Mouse (Mus musculus) liver, embryonic 15.5 days (tissue): Measurements from ENCODE around the gene C1qc. TPM values are rescaled to one million over a fixed set of nuclear protein-coding genes. Genes with fewer than 3 reads are reported as not detected.

ENCODE experiments used
- ATAC-seq: fragments of 200-750 bp; cut with Nextera tagmentation; 2 replicates; pipeline ENCODE4 v1.8.0; 2017; ENCODE audit warnings: moderate number of reproducible peaks, mild to moderate bottlenecking, moderate library complexity; ENCODE audit not compliant: insufficient read depth
- H3K27ac ChIP-seq: fragments of 300-500 bp; sonication (generic); replicated peaks from 2 replicates; pipeline ENCODE4 v1.5.1; 2015; ENCODE audit warnings: mild to moderate bottlenecking, inconsistent platforms
- H3K27me3 ChIP-seq: fragments of 300-500 bp; sonication (generic); 2 replicates; pipeline ENCODE4 v1.6.1; 2015; ENCODE audit warnings: mild to moderate bottlenecking, inconsistent platforms
- H3K36me3 ChIP-seq: fragments of 300-500 bp; sonication (generic); replicated peaks from 2 replicates; pipeline ENCODE4 v1.6.1; 2015; ENCODE audit warnings: moderate library complexity, mild to moderate bottlenecking, inconsistent platforms
- H3K4me1 ChIP-seq: fragments of 300-500 bp; sonication (generic); replicated peaks from 2 replicates; pipeline ENCODE4 v1.6.1; 2015; ENCODE audit warnings: inconsistent platforms
- H3K4me2 ChIP-seq: fragments of 300-500 bp; sonication (generic); 2 replicates; pipeline ENCODE4 v1.6.1; 2015; ENCODE audit warnings: moderate library complexity, mild to moderate bottlenecking, inconsistent platforms
- H3K4me3 ChIP-seq: fragments of 300-500 bp; sonication (generic); replicated peaks from 2 replicates; pipeline ENCODE4 v1.5.1; 2015; ENCODE audit warnings: mild to moderate bottlenecking, inconsistent platforms
- H3K9ac ChIP-seq: fragments of 300-500 bp; sonication (generic); 2 replicates; pipeline ENCODE4 v1.6.1; 2015; ENCODE audit warnings: moderate library complexity, mild to moderate bottlenecking, inconsistent platforms
- H3K9me3 ChIP-seq: fragments of 300-500 bp; sonication (generic); replicated peaks from 2 replicates; pipeline ENCODE4 v1.6.1; 2016; ENCODE audit warnings: inconsistent platforms
- WGBS: fragments of 180-500 bp; shearing (Covaris S2); methylation state at CpG from one replicate; pipeline ENCODE4 v1.1.7; 2015; ENCODE audit warnings: mixed read lengths; ENCODE audit not compliant: insufficient replicate concordance; 5-methylcytosine and 5-hydroxymethylcytosine counted together
- polyA plus RNA-seq: library from polyadenylated mRNA; unstranded; fragments of >200 nt; fragmentation: Nextera tagmentation; extraction: Ambion mirVana; gene quantifications from 2 replicates; pipeline ENCODE4 v1.2.1, GENCODE M21; 2015

C1qc gene
- polyA plus RNA-seq, 1 experiment from 2014 or later, result 59.0 TPM

GRCm38 (mm10) chr4:136868371-136868770, 24.5 kb downstream of the C1qc start:
- Histone ChIP-seq H3K36me3 (no peaks in the 10 kb centered on the region), H3K27ac (no peak overlapping the region), H3K9me3 (no peaks in the 10 kb centered on the region), H3K4me2 (no peak overlapping the region), H3K27me3 (no peaks in the 10 kb centered on the region; the same call in 1 of the 2 replicates), H3K4me3 (no peak overlapping the region), H3K9ac (no peak overlapping the region), H3K4me1 (no peaks in the 10 kb centered on the region)
- ATAC-seq, result no peak
- 62% methylated on average over 6 of the region's 6 CpGs for WGBS

- no peaks in the 10 kb centered on the region; the same call in 1 of the 2 replicates for H3K27me3 ChIP-seq
- H3K4me1 ChIP-seq, result no peaks in the 10 kb centered on the region
- no peaks in the 10 kb centered on the region for H3K9me3 ChIP-seq
- H3K27ac ChIP-seq, result no peak overlapping the region
- H3K36me3 ChIP-seq, result no peaks in the 10 kb centered on the region
- H3K4me2 ChIP-seq, result no peak overlapping the region
- 22% methylated on average over 12 of the region's 12 CpGs for WGBS
- no peak for ATAC-seq
- H3K4me3 ChIP-seq, result no peak overlapping the region
- H3K9ac ChIP-seq, result no peak overlapping the region
Observed at GRCm38 (mm10) chr4:136867690-136868345, 25.0 kb downstream of the C1qc start.

- no peaks in the 10 kb centered on the region for H3K9me3 ChIP-seq
- ATAC-seq, result no peak
- H3K4me1 ChIP-seq, result no peaks in the 10 kb centered on the region
- H3K4me2 ChIP-seq, result no peak overlapping the region
- no peak overlapping the region for H3K4me3 ChIP-seq
- no peak overlapping the region for H3K9ac ChIP-seq
- peaks cover 8% of the 10 kb centered on the region for H3K27me3 ChIP-seq
- no peaks in the 10 kb centered on the region for H3K36me3 ChIP-seq
- H3K27ac ChIP-seq, result no peak overlapping the region
- 62% methylated on average over 5 of the region's 5 CpGs for WGBS
Observed at GRCm38 (mm10) chr4:136865531-136865930, 27.3 kb downstream of the C1qc start.

GRCm38 (mm10) chr4:136864751-136865470, 28.0 kb downstream of the C1qc start:
- H3K9me3 ChIP-seq, result no peaks in the 10 kb centered on the region
- H3K4me2 ChIP-seq, result no peak overlapping the region
- ATAC-seq, result no peak
- H3K27me3 ChIP-seq, result peaks cover 8% of the 10 kb centered on the region
- 23% methylated on average over 15 of the region's 15 CpGs for WGBS
- H3K4me3 ChIP-seq, result no peak overlapping the region
- H3K4me1 ChIP-seq, result no peaks in the 10 kb centered on the region
- H3K36me3 ChIP-seq, result no peaks in the 10 kb centered on the region
- no peak overlapping the region for H3K27ac ChIP-seq
- no peak overlapping the region for H3K9ac ChIP-seq

- Histone ChIP-seq H3K4me2 (no peak overlapping the region), H3K27ac (no peak overlapping the region), H3K9ac (no peak overlapping the region), H3K36me3 (no peaks in the 10 kb centered on the region), H3K9me3 (no peaks in the 10 kb centered on the region), H3K4me1 (no peaks in the 10 kb centered on the region), H3K27me3 (peaks cover 8% of the 10 kb centered on the region), H3K4me3 (no peak overlapping the region)
- no peak for ATAC-seq
- whole genome bisulfite sequencing, result 28% methylated on average over 9 of the region's 9 CpGs
Observed at GRCm38 (mm10) chr4:136863517-136863916, 29.3 kb downstream of the C1qc start.

GRCm38 (mm10) chr4:136862411-136862810, 30.5 kb downstream of the C1qc start:
- Histone ChIP-seq H3K9me3 (no peaks in the 10 kb centered on the region), H3K36me3 (no peaks in the 10 kb centered on the region), H3K27me3 (peaks cover 8% of the 10 kb centered on the region), H3K9ac (no peak overlapping the region), H3K4me3 (no peak overlapping the region), H3K4me2 (no peak overlapping the region), H3K27ac (no peak overlapping the region), H3K4me1 (no peaks in the 10 kb centered on the region)
- WGBS, result 51% methylated on average over 2 of the region's 2 CpGs
- no peak for ATAC-seq

- H3K27ac ChIP-seq, result no peak overlapping the region
Observed at GRCm38 (mm10) chr4:136861806-136862205, 31.1 kb downstream of the C1qc start.

GRCm38 (mm10) chr4:136860022-136860421, 32.8 kb downstream of the C1qc start:
- peaks cover 8% of the 10 kb centered on the region for H3K27me3 ChIP-seq
- no peak for ATAC-seq

More at GRCm38 (mm10) chr4:136861806-136862205, 31.1 kb downstream of the C1qc start:
- no peaks in the 10 kb centered on the region for H3K4me1 ChIP-seq
- no peak for ATAC-seq
- 17% methylated on average over 17 of the region's 17 CpGs for WGBS
- H3K4me2 ChIP-seq, result no peak overlapping the region
- H3K27me3 ChIP-seq, result peaks cover 8% of the 10 kb centered on the region
- no peak overlapping the region for H3K4me3 ChIP-seq
- H3K36me3 ChIP-seq, result no peaks in the 10 kb centered on the region
- no peaks in the 10 kb centered on the region for H3K9me3 ChIP-seq
- H3K9ac ChIP-seq, result no peak overlapping the region

GRCm38 (mm10) chr4:136855081-136855480, 37.8 kb downstream of the C1qc start:
- H3K27me3 ChIP-seq, result no peaks in the 10 kb centered on the region
- no peak overlapping the region for H3K27ac ChIP-seq
- H3K9me3 ChIP-seq, result no peaks in the 10 kb centered on the region
- no peak overlapping the region for H3K4me2 ChIP-seq
- H3K36me3 ChIP-seq, result no peaks in the 10 kb centered on the region
- no peak overlapping the region for H3K9ac ChIP-seq
- no peaks in the 10 kb centered on the region for H3K4me1 ChIP-seq
- no peak overlapping the region for H3K4me3 ChIP-seq
- WGBS, result 27% methylated on average over 6 of the region's 6 CpGs
- ATAC-seq, result no peak

More at GRCm38 (mm10) chr4:136860022-136860421, 32.8 kb downstream of the C1qc start:
- no peaks in the 10 kb centered on the region for H3K9me3 ChIP-seq
- H3K27ac ChIP-seq, result no peak overlapping the region
- H3K9ac ChIP-seq, result no peak overlapping the region
- H3K4me3 ChIP-seq, result no peak overlapping the region
- H3K4me2 ChIP-seq, result no peak overlapping the region
- 70% methylated on average over 7 of the region's 7 CpGs for WGBS
- no peaks in the 10 kb centered on the region for H3K36me3 ChIP-seq
- H3K4me1 ChIP-seq, result no peaks in the 10 kb centered on the region

- Histone ChIP-seq H3K9ac (no peak overlapping the region), H3K9me3 (no peaks in the 10 kb centered on the region), H3K4me3 (no peak overlapping the region), H3K27ac (no peak overlapping the region), H3K4me1 (no peaks in the 10 kb centered on the region), H3K4me2 (no peak overlapping the region), H3K27me3 (no peaks in the 10 kb centered on the region), H3K36me3 (no peaks in the 10 kb centered on the region)
- 68% methylated on average over 12 of the region's 12 CpGs for WGBS
- no peak for ATAC-seq
Observed at GRCm38 (mm10) chr4:136852989-136853388, 39.9 kb downstream of the C1qc start.

GRCm38 (mm10) chr4:136852119-136852518, 40.7 kb downstream of the C1qc start:
- no peak for ATAC-seq
- Histone ChIP-seq H3K4me2 (no peak overlapping the region), H3K9ac (no peak overlapping the region)

More at GRCm38 (mm10) chr4:136852119-136852518, 40.7 kb downstream of the C1qc start:
- H3K27ac ChIP-seq, result no peak overlapping the region
- no peak overlapping the region for H3K4me3 ChIP-seq
- no peaks in the 10 kb centered on the region for H3K9me3 ChIP-seq
- H3K4me1 ChIP-seq, result no peaks in the 10 kb centered on the region
- WGBS, result 41% methylated on average over 5 of the region's 5 CpGs
- no peaks in the 10 kb centered on the region for H3K27me3 ChIP-seq
- no peaks in the 10 kb centered on the region for H3K36me3 ChIP-seq
